Mouse (Mus musculus) embryonic facial prominence, embryonic 15.5 days (tissue): ENCODE results near the gene Gm10053. TPM values are rescaled to one million over a fixed set of nuclear protein-coding genes. Genes with fewer than 3 reads are reported as not detected.

Source experiments
- ATAC-seq: fragments of 200-750 bp; cut with Nextera tagmentation; 2 replicates; pipeline ENCODE4 v1.8.0; 2017; ENCODE audit warnings: low read depth, moderate TSS enrichment; ENCODE audit not compliant: insufficient number of reproducible peaks, low FRiP score, low TSS enrichment
- H3K27ac ChIP-seq: fragments of 300-500 bp; sonication (generic); replicated peaks from 2 replicates; pipeline ENCODE4 v1.5.1; 2015; ENCODE audit warnings: mild to moderate bottlenecking, inconsistent platforms
- H3K27me3 ChIP-seq: fragments of 300-500 bp; sonication (generic); 2 replicates; pipeline ENCODE4 v1.6.1; 2015; ENCODE audit warnings: inconsistent platforms
- H3K36me3 ChIP-seq: fragments of 300-500 bp; sonication (generic); 2 replicates; pipeline ENCODE4 v1.6.1; 2015; ENCODE audit warnings: mild to moderate bottlenecking, inconsistent platforms
- H3K4me1 ChIP-seq: fragments of 300-500 bp; sonication (generic); 2 replicates; pipeline ENCODE4 v1.6.1; 2015; ENCODE audit warnings: inconsistent platforms
- H3K4me2 ChIP-seq: fragments of 300-500 bp; sonication (generic); replicated peaks from 2 replicates; pipeline ENCODE4 v1.6.1; 2015; ENCODE audit warnings: mild to moderate bottlenecking, inconsistent platforms
- H3K4me3 ChIP-seq: fragments of 300-500 bp; sonication (generic); replicated peaks from 2 replicates; pipeline ENCODE4 v1.5.1; 2015; ENCODE audit warnings: mild to moderate bottlenecking, inconsistent platforms
- H3K9ac ChIP-seq: fragments of 300-500 bp; sonication (generic); 2 replicates; pipeline ENCODE4 v1.6.1; 2015; ENCODE audit warnings: inconsistent platforms
- H3K9me3 ChIP-seq: fragments of 300-500 bp; sonication (generic); replicated peaks from 2 replicates; pipeline ENCODE4 v1.6.1; 2016; ENCODE audit warnings: inconsistent platforms
- WGBS: fragments of 180-500 bp; shearing (Covaris S2); methylation state at CpG from one replicate; pipeline ENCODE4 v1.1.7; 2015; 5-methylcytosine and 5-hydroxymethylcytosine counted together
- polyA plus RNA-seq: library from polyadenylated mRNA; unstranded; fragments of >200 nt; fragmentation: Nextera tagmentation; extraction: Ambion mirVana; gene quantifications from 2 replicates; pipeline ENCODE4 v1.2.1, GENCODE M21; 2015

The Gm10053 gene
- polyA plus RNA-seq, 1 experiment from 2014 or later: 182 TPM

DNA sequence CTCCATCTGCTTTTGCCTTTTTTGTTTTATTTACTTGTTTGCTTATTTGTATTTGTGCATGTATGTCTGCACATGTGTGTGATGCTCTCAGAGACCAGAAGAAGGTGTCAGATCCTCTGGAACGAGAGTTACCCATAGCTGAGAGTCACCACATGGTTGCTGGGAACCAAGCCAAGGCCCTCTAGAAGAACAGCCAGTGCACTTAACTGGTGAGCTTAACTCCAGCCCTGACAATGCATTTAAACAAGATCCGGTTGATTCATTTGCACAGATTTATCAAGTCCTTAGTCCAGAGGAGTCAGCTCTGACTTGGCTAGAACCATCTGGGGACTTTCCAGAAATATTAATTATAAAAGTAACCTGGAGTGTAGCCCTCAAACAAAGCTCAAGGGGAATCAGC is 1.6 kb upstream of the Gm10053 start:
- ATAC-seq: no peak
- Histone ChIP-seq H3K4me2 (no peak overlapping the region), H3K36me3 (no peaks in the 10 kb centered on the region), H3K9me3 (no peaks in the 10 kb centered on the region), H3K9ac (no peak overlapping the region), H3K27me3 (peaks cover 7% of the 10 kb centered on the region; the same call in 1 of the 2 replicates), H3K27ac (no peak overlapping the region), H3K4me3 (no peak overlapping the region), H3K4me1 (peaks cover 14% of the 10 kb centered on the region)
- 33% methylated on average over 2 of the region's 2 CpGs for WGBS

- WGBS: 63% methylated on average over 4 of the region's 4 CpGs
- ATAC-seq: no peak
These were observed 5.8 kb downstream of the Gm10053 start for GRCm38 (mm10) chr19:24881237-24881636.

DNA sequence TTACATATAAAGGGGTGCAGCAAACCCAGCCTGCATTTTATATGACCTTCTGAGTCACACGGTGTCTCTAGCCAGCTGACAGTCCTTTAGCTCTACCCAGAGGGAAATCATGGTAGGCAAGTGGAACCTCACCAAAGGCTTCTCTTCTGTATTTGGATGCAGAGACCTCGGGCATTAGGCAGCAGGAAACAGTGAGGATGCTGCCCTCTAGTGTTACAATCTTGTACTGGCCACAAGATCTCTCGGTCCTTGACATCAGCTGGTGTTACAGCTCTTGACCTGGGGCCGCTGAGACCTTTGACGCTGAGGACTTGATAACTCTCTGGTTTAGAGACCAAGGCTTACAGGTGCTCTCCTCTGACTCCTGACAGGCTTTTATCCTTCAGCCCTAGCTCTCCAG is 10.0 kb downstream of the Gm10053 start:
- H3K4me3 ChIP-seq: no peak overlapping the region
- ATAC-seq: no peak
- peaks cover 19% of the 10 kb centered on the region for H3K27me3 ChIP-seq
- WGBS: 13% methylated on average over 5 of the region's 5 CpGs
- no peaks in the 10 kb centered on the region for H3K36me3 ChIP-seq
- no peaks in the 10 kb centered on the region for H3K9me3 ChIP-seq
- no peak overlapping the region for H3K4me2 ChIP-seq
- H3K4me1 ChIP-seq: no peaks in the 10 kb centered on the region
- no peak overlapping the region for H3K9ac ChIP-seq
- H3K27ac ChIP-seq: no peak overlapping the region

More at GRCm38 (mm10) chr19:24881237-24881636, 5.8 kb downstream of the Gm10053 start:
- Histone ChIP-seq H3K27me3 (no peaks in the 10 kb centered on the region; the same call in 1 of the 2 replicates), H3K4me3 (no peak overlapping the region), H3K27ac (no peak overlapping the region), H3K4me1 (no peaks in the 10 kb centered on the region), H3K4me2 (no peak overlapping the region), H3K9ac (no peak overlapping the region), H3K9me3 (no peaks in the 10 kb centered on the region), H3K36me3 (no peaks in the 10 kb centered on the region)

DNA sequence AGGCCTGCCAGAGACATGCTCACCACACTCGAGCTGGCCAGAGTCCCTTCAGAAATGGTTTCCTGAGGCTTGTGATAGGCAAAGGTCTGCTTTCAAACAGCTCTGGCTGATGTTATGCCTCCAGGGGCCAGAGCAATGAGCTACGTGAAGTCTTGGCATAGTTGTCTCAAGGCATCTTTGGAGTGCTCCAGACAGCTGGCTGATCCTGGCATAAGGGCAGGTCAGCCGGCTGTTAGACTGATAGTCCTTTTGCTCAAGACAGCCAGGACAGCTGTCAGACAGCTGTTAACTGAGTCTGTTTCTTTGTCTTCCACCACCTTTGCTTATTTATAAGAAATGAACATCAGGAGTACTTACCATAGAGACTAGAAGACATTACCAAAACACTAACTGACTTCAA is 11.4 kb downstream of the Gm10053 start:
- H3K4me1 ChIP-seq: no peaks in the 10 kb centered on the region
- H3K27ac ChIP-seq: no peak overlapping the region
- H3K4me3 ChIP-seq: no peak overlapping the region
- H3K27me3 ChIP-seq: peaks cover 19% of the 10 kb centered on the region
- no peak overlapping the region for H3K4me2 ChIP-seq
- no peak overlapping the region for H3K9ac ChIP-seq
- no peaks in the 10 kb centered on the region for H3K36me3 ChIP-seq
- 61% methylated on average over 3 of the region's 3 CpGs for WGBS
- no peak for ATAC-seq
- H3K9me3 ChIP-seq: no peaks in the 10 kb centered on the region

DNA sequence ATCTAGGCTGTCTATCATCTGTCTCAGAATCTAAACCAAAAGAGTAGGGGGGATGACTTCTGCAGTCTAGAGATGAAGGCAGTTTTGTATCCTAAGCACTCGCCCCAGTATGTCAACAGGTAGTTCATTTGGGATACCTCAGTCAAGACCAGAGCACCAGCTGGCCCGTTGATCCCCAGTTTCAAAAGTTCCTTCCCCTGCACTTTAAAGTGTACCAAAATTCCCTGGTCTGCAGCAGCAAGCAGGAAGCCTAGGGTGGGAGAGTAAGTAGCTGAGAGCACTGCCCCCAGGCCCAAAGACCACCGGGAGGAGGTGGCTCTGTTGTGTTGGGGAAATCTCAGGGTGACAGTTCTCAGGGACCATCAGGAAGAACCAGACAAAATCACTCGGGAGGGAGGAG is 21.1 kb downstream of the Gm10053 start:
- Histone ChIP-seq H3K4me1 (peaks cover 27% of the 10 kb centered on the region), H3K9me3 (no peaks in the 10 kb centered on the region), H3K36me3 (no peaks in the 10 kb centered on the region), H3K4me2 (no peak overlapping the region), H3K27me3 (peaks cover 68% of the 10 kb centered on the region), H3K27ac (no peak overlapping the region), H3K9ac (no peak overlapping the region), H3K4me3 (no peak overlapping the region)
- no peak for ATAC-seq
- 14% methylated on average over 4 of the region's 4 CpGs for whole genome bisulfite sequencing

- Histone ChIP-seq H3K4me3 (peak overlapping the region; percentile 25), H3K9me3 (no peaks in the 10 kb centered on the region), H3K36me3 (no peaks in the 10 kb centered on the region), H3K4me1 (peaks cover 27% of the 10 kb centered on the region), H3K27ac (no peak overlapping the region), H3K4me2 (peak overlapping the region; percentile 37), H3K9ac (no peak overlapping the region), H3K27me3 (peaks cover 75% of the 10 kb centered on the region)
- WGBS: 2% methylated on average over 55 of the region's 57 CpGs
- no peak for ATAC-seq
These were observed 21.8 kb downstream of the Gm10053 start for GRCm38 (mm10) chr19:24897006-24897895.

- H3K27ac ChIP-seq: no peak overlapping the region
These were observed 22.6 kb downstream of the Gm10053 start for GRCm38 (mm10) chr19:24897896-24898736.

DNA sequence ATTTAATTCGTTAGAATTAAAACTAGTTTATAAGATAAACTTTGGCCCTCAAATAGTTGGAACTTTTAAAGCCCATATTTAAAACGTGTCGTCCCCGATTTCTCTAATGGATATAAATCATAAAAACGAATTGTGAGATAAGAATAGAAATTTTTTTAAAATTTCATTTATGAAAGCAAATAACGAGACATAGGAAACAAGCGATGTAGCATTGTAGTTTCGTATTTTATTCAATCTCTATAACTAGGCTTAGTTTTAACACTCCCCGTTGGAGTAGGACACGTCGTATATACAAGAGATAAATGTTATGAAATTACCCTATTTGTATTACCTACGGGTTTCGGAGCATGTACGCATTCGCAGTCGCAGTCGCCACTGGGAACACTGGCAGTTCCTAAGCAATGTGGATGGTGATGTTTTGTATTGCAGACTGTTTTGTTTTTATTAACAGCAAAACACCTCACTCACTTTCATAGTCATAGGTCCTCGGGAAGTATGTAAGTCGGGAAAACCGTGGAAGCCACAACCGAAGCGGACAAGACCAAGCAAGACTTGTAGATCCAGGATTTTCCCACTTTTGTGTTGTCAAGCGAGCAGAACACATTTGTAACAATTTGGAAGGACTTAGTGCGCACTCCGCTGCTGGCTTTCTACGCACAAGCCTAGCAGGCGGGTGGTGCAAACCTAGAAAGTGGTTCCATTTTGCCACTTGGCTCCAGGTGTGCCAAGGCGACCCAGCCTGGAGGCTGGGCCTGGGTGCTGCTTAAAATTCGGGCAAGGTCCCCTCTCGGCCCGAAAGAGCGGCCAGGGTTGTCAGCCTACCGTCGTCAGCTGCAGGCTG is 23.5 kb downstream of the Gm10053 start:
- WGBS: 3% methylated on average over 34 of the region's 34 CpGs
- Histone ChIP-seq H3K4me1 (peaks cover 27% of the 10 kb centered on the region), H3K4me2 (peak overlapping the region; percentile 66), H3K4me3 (peak overlapping the region; percentile 44), H3K27ac (no peak overlapping the region), H3K9ac (no peak overlapping the region), H3K9me3 (no peaks in the 10 kb centered on the region), H3K27me3 (peaks cover 80% of the 10 kb centered on the region), H3K36me3 (no peaks in the 10 kb centered on the region)
- ATAC-seq: no peak

More at GRCm38 (mm10) chr19:24897896-24898736, 22.6 kb downstream of the Gm10053 start:
- Histone ChIP-seq H3K9me3 (no peaks in the 10 kb centered on the region), H3K4me1 (peaks cover 27% of the 10 kb centered on the region), H3K9ac (no peak overlapping the region), H3K27me3 (peaks cover 81% of the 10 kb centered on the region), H3K36me3 (no peaks in the 10 kb centered on the region), H3K4me2 (0 out of 2 replicates have a peak overlapping the region, but pooled peaks have one; percentile 37), H3K4me3 (no peak overlapping the region)
- no peak for ATAC-seq
- WGBS: 1% methylated on average over 20 of the region's 20 CpGs

DNA sequence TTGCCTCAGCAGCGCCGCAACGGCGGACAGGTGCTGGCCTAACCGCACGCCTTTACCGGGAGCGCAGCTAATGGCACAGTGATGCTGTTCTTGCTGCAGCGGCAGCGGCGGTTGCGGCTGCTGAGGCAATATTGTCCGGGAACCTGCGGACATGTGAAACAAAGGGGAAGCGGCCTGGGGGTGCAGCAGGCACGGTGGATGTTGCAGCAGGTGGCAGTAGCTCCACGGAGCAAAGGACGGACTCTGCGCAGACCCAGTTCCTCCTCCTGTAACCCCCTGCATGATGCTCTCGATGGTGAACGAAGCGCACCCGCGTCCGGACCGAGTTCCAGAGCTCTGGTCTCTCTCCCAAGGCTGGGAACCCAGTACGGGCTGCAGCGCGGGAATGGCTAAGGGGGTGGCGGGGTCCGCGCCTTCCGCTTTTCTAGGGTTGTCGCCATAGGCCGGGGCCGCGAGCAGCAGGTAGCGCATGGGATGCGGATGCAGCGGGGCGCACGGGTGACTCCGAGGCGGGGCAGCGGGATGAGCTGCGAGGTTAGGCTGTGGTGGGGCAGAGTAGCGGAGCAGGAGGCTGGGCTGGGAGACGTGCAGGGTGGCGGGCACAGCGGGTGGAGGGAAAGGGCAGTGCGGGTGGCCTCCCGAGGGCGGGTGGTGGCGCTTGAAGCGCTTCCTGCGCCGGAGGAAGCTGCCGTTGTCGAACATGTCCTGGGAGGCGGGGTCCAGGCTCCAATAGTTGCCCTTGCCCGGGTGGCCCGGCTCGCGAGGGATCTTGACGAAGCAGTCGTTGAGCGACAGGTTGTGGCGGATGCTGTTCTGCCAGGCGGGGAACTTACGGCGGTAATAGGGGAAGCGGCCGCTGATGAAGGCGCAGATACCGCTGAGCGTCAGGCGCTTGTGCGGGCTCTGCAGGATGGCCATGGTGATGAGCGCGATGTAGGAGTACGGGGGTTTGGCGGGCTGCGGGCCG is 24.4 kb downstream of the Gm10053 start:
- Histone ChIP-seq H3K4me2 (peak overlapping the region; percentile 66), H3K36me3 (no peaks in the 10 kb centered on the region), H3K4me1 (peaks cover 27% of the 10 kb centered on the region), H3K27me3 (peaks cover 88% of the 10 kb centered on the region), H3K27ac (no peak overlapping the region), H3K9me3 (no peaks in the 10 kb centered on the region), H3K9ac (no peak overlapping the region), H3K4me3 (peak overlapping the region; percentile 44)
- ATAC-seq: no peak
- WGBS: under 1% methylated on average over 84 of the region's 84 CpGs
